Mouse (Mus musculus) kidney, adult 2 months (tissue): Measurements from ENCODE around the gene Camkk2.

ENCODE experiments used
- CTCF ChIP-seq: fragments of 200-500 bp; conservative IDR thresholded peaks from 2 replicates; pipeline ENCODE4 v1.5.1; 2011; ENCODE audit warnings: low read depth, mild to moderate bottlenecking, control low read depth, low read length, moderate library complexity, mixed read lengths; ENCODE audit not compliant: insufficient read depth, insufficient read length
- POLR2A ChIP-seq: fragments of 200-500 bp; IDR thresholded peaks from one replicate; pipeline ENCODE4 v1.6.1; 2011; ENCODE audit warnings: low read depth, low read length, control low read depth

DNA sequence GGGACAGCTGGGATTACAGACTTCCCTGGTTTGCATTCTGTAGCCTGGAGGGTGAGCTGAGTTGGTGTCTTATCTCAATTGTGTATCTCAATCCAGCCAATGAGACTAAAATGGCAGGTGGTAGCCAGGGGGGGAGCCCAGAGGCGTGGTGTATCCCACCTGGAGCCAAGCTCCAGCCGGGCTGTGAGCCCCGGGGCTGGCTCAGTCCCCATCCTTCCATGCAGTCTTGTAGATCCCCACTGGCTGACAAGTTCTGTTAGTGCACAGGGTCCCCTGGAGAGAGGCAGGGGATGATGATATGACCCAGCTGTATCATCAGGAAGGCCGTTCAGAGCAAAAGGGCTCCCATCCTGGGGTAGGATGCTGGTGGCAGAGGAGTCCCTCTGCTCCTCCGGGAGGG, 52.6 kb downstream of the Camkk2 start:
- no peak for TF ChIP-seq CTCF
- TF ChIP-seq POLR2A = no peak
